Mouse (Mus musculus): ENCODE results near the gene Pus7l. TPM values are rescaled to one million over a fixed set of nuclear protein-coding genes. Genes with fewer than 3 reads are reported as not detected.
"Not testable (repeated sequence)": the region's sequence is repeated elsewhere in the genome, so short reads cannot be mapped to it uniquely, and the experiment has no call there.

Gene Pus7l
- total and polyA plus RNA-seq, 3 experiments: 5.6 to 19.2 (median 11.7) TPM

- Histone ChIP-seq H3K9me3 (replicated peaks) (no peaks in the 10 kb centered on the region), H3K4me1 (ENCODE audit: insufficient read depth, low read depth, low read length) (no peaks in the 10 kb centered on the region), H3K36me3 (replicated peaks) (peaks cover 3% of the 10 kb centered on the region), H3K4me3 (ENCODE audit: low read depth, low read length) (no peak overlapping the region), H3K27me3 (ENCODE audit: insufficient read depth, low read length) (no peaks in the 10 kb centered on the region)
- ATAC-seq (ENCODE audit: extremely low read depth, insufficient number of reproducible peaks, low FRiP score, poor library complexity, severe bottlenecking) (no peak), DNase-seq (ENCODE audit: low spot score) (no peak)
- TF ChIP-seq CTCF (IDR thresholded peaks at IDR 0.05; ENCODE audit: low read depth, low read length) (no peak), GATA2 (IDR thresholded peaks at IDR 0.05; ENCODE audit: borderline replicate concordance, low read depth, low read length) (no peak), POLR2AphosphoS5 (IDR thresholded peaks at IDR 0.05; ENCODE audit: insufficient replicate concordance, low read depth, low read length) (no peak), GATA1 (IDR thresholded peaks at IDR 0.05; ENCODE audit: borderline replicate concordance, low read length) (no peak), TAL1 (conservative IDR thresholded peaks at IDR 0.05; ENCODE audit: low read depth, low read length) (no peak)
Measured at GRCm38 (mm10) chr15:94517913-94518491, 25.3 kb downstream of the Pus7l start.

- H3K4me1 ChIP-seq (ENCODE audit: insufficient read depth, low read depth, low read length): no peaks in the 10 kb centered on the region
- H3K27me3 ChIP-seq (ENCODE audit: insufficient read depth, low read length): no peaks in the 10 kb centered on the region
- H3K4me3 ChIP-seq (ENCODE audit: low read depth, low read length): no peak overlapping the region
- peaks cover 9% of the 10 kb centered on the region for H3K9me3 ChIP-seq (replicated peaks)
- DNase-seq (ENCODE audit: low spot score) (no peak), ATAC-seq (ENCODE audit: extremely low read depth, insufficient number of reproducible peaks, low FRiP score, poor library complexity, severe bottlenecking) (no peak)
- no peaks in the 10 kb centered on the region for H3K36me3 ChIP-seq (replicated peaks)
- TF ChIP-seq GATA2 (IDR thresholded peaks at IDR 0.05; ENCODE audit: borderline replicate concordance, low read depth, low read length) (no peak), TAL1 (conservative IDR thresholded peaks at IDR 0.05; ENCODE audit: low read depth, low read length) (no peak), CTCF (IDR thresholded peaks at IDR 0.05; ENCODE audit: low read depth, low read length) (no peak), POLR2AphosphoS5 (IDR thresholded peaks at IDR 0.05; ENCODE audit: insufficient replicate concordance, low read depth, low read length) (no peak)
Measured at GRCm38 (mm10) chr15:94503451-94504215, 39.7 kb downstream of the Pus7l start.

GRCm38 (mm10) chr15:94499260-94499659 lies 44.1 kb downstream of the Pus7l start:
- Histone ChIP-seq H3K27me3 (ENCODE audit: insufficient read depth, low read length) (no peaks in the 10 kb centered on the region), H3K36me3 (replicated peaks) (no peaks in the 10 kb centered on the region), H3K9me3 (replicated peaks) (peaks cover 3% of the 10 kb centered on the region), H3K4me1 (ENCODE audit: insufficient read depth, low read depth, low read length) (no peaks in the 10 kb centered on the region), H3K4me3 (ENCODE audit: low read depth, low read length) (no peak overlapping the region)
- peak; percentile 22; the same call in 1 of the 2 replicates for ATAC-seq (ENCODE audit: extremely low read depth, insufficient number of reproducible peaks, low FRiP score, poor library complexity, severe bottlenecking)
- TF ChIP-seq GATA1 (IDR thresholded peaks at IDR 0.05; ENCODE audit: borderline replicate concordance, low read length) (no peak), CTCF (IDR thresholded peaks at IDR 0.05; ENCODE audit: low read depth, low read length) (no peak), TAL1 (conservative IDR thresholded peaks at IDR 0.05; ENCODE audit: low read depth, low read length) (no peak), GATA2 (IDR thresholded peaks at IDR 0.05; ENCODE audit: borderline replicate concordance, low read depth, low read length) (no peak), POLR2AphosphoS5 (IDR thresholded peaks at IDR 0.05; ENCODE audit: insufficient replicate concordance, low read depth, low read length) (no peak)
- no peak for DNase-seq (ENCODE audit: low spot score)

GRCm38 (mm10) chr15:94495936-94496335 lies 47.4 kb downstream of the Pus7l start:
- TF ChIP-seq POLR2AphosphoS5 (IDR thresholded peaks at IDR 0.05; ENCODE audit: insufficient replicate concordance, low read depth, low read length): no peak
- no peak for TF ChIP-seq GATA2 (IDR thresholded peaks at IDR 0.05; ENCODE audit: borderline replicate concordance, low read depth, low read length)
- no peak for TF ChIP-seq CTCF (IDR thresholded peaks at IDR 0.05; ENCODE audit: low read depth, low read length)
- TF ChIP-seq GATA1 (IDR thresholded peaks at IDR 0.05; ENCODE audit: borderline replicate concordance, low read length): no peak
- no peak for TF ChIP-seq TAL1 (conservative IDR thresholded peaks at IDR 0.05; ENCODE audit: low read depth, low read length)
- H3K27me3 ChIP-seq (ENCODE audit: insufficient read depth, low read length): no peaks in the 10 kb centered on the region
- H3K4me1 ChIP-seq (ENCODE audit: insufficient read depth, low read depth, low read length): no peaks in the 10 kb centered on the region
- H3K9me3 ChIP-seq (replicated peaks): peaks cover 14% of the 10 kb centered on the region
- no peak for DNase-seq (ENCODE audit: low spot score)
- no peaks in the 10 kb centered on the region for H3K36me3 ChIP-seq (replicated peaks)
- ATAC-seq (ENCODE audit: extremely low read depth, insufficient number of reproducible peaks, low FRiP score, poor library complexity, severe bottlenecking): no peak
- no peak overlapping the region for H3K4me3 ChIP-seq (ENCODE audit: low read depth, low read length)

GRCm38 (mm10) chr15:94494445-94494844 lies 48.9 kb downstream of the Pus7l start:
- no peak for TF ChIP-seq GATA1 (IDR thresholded peaks at IDR 0.05; ENCODE audit: borderline replicate concordance, low read length)
- TF ChIP-seq POLR2AphosphoS5 (IDR thresholded peaks at IDR 0.05; ENCODE audit: insufficient replicate concordance, low read depth, low read length): no peak
- TF ChIP-seq GATA2 (IDR thresholded peaks at IDR 0.05; ENCODE audit: borderline replicate concordance, low read depth, low read length): no peak
- no peak for TF ChIP-seq CTCF (IDR thresholded peaks at IDR 0.05; ENCODE audit: low read depth, low read length)
- TF ChIP-seq TAL1 (conservative IDR thresholded peaks at IDR 0.05; ENCODE audit: low read depth, low read length): no peak
- peaks cover 19% of the 10 kb centered on the region for H3K9me3 ChIP-seq (replicated peaks)
- H3K4me1 ChIP-seq (ENCODE audit: insufficient read depth, low read depth, low read length): no peaks in the 10 kb centered on the region
- H3K36me3 ChIP-seq (replicated peaks): no peaks in the 10 kb centered on the region
- H3K4me3 ChIP-seq (ENCODE audit: low read depth, low read length): no peak overlapping the region
- no peaks in the 10 kb centered on the region for H3K27me3 ChIP-seq (ENCODE audit: insufficient read depth, low read length)
- no peak for DNase-seq (ENCODE audit: low spot score)
- no peak for ATAC-seq (ENCODE audit: extremely low read depth, insufficient number of reproducible peaks, low FRiP score, poor library complexity, severe bottlenecking)

GRCm38 (mm10) chr15:94489433-94489832 lies 53.9 kb downstream of the Pus7l start:
- no peaks in the 10 kb centered on the region for H3K4me1 ChIP-seq (ENCODE audit: insufficient read depth, low read depth, low read length)
- ATAC-seq (ENCODE audit: extremely low read depth, insufficient number of reproducible peaks, low FRiP score, poor library complexity, severe bottlenecking) (no peak), DNase-seq (ENCODE audit: low spot score) (no peak)

GRCm38 (mm10) chr15:94488028-94488427 lies 55.3 kb downstream of the Pus7l start:
- ATAC-seq (ENCODE audit: extremely low read depth, insufficient number of reproducible peaks, low FRiP score, poor library complexity, severe bottlenecking); H3K36me3 ChIP-seq (replicated peaks); H3K27me3 ChIP-seq (ENCODE audit: insufficient read depth, low read length); DNase-seq (ENCODE audit: low spot score); H3K4me1 ChIP-seq (ENCODE audit: insufficient read depth, low read depth, low read length); H3K4me3 ChIP-seq (ENCODE audit: low read depth, low read length): not testable (repeated sequence)
- H3K9me3 ChIP-seq (replicated peaks): peaks cover 16% of the 10 kb centered on the region

More at GRCm38 (mm10) chr15:94489433-94489832, 53.9 kb downstream of the Pus7l start:
- Histone ChIP-seq H3K4me3 (ENCODE audit: low read depth, low read length) (no peak overlapping the region), H3K9me3 (replicated peaks) (peaks cover 19% of the 10 kb centered on the region), H3K36me3 (replicated peaks) (no peaks in the 10 kb centered on the region), H3K27me3 (ENCODE audit: insufficient read depth, low read length) (no peaks in the 10 kb centered on the region)
- TF ChIP-seq POLR2AphosphoS5 (IDR thresholded peaks at IDR 0.05; ENCODE audit: insufficient replicate concordance, low read depth, low read length) (no peak), TAL1 (conservative IDR thresholded peaks at IDR 0.05; ENCODE audit: low read depth, low read length) (no peak), CTCF (IDR thresholded peaks at IDR 0.05; ENCODE audit: low read depth, low read length) (no peak), GATA1 (IDR thresholded peaks at IDR 0.05; ENCODE audit: borderline replicate concordance, low read length) (no peak), GATA2 (IDR thresholded peaks at IDR 0.05; ENCODE audit: borderline replicate concordance, low read depth, low read length) (no peak)
